Mouse (Mus musculus) heart, postnatal 0 days (tissue): ENCODE results near the gene Slc52a3.

Experiments
- CTCF ChIP-seq: IDR thresholded peaks from 2 replicates; pipeline ENCODE4 v1.5.1; 2016; ENCODE audit warnings: antibody characterized with exemption, control low read depth, low read depth
- EP300 ChIP-seq: IDR thresholded peaks from 2 replicates; pipeline ENCODE4 v1.6.1; 2016; ENCODE audit warnings: antibody characterized with exemption, low read depth

GRCm38 (mm10) chr2:151998932-151999331 is 2.6 kb downstream of the Slc52a3 start:
- TF ChIP-seq EP300 (no peak), CTCF (no peak)
